Mouse (Mus musculus) CH12.LX (cell line): ENCODE measurements around the gene Wdr63. TPM values are rescaled to one million over a fixed set of nuclear protein-coding genes. Genes with fewer than 3 reads are reported as not detected.

Source experiments
- DNase-seq: peaks from one replicate; pipeline ENCODE4 v3.0.0-alpha.2; 2013; ENCODE audit errors: extremely low read depth
- H3K27ac ChIP-seq: 2 replicates; pipeline ENCODE4 v1.5.1; 2012; ENCODE audit warnings: low read depth, mild to moderate bottlenecking, control low read depth, moderate library complexity; ENCODE audit not compliant: insufficient read depth
- H3K27me3 ChIP-seq: replicated peaks from 2 replicates; pipeline ENCODE3; 2012; ENCODE audit warnings: inconsistent platforms
- H3K36me3 ChIP-seq, 2 experiments: replicated peaks in 1 of 2; 2 replicates each; pipeline versions ENCODE3 to v1.6.1; 2012; ENCODE audit warnings: inconsistent platforms in 1 of 2, low read length in 1 of 2, mild to moderate bottlenecking in 1 of 2, mixed read lengths in 1 of 2, moderate library complexity in 1 of 2; ENCODE audit not compliant: control insufficient read depth in 1 of 2, insufficient read depth in 1 of 2
- H3K4me1 ChIP-seq, 2 experiments: 2 replicates each; pipeline ENCODE4 v1.6.1; 2012; ENCODE audit warnings: inconsistent platforms in 1 of 2, moderate library complexity in 1 of 2; ENCODE audit not compliant: insufficient read depth in 2 of 2, control insufficient read depth in 1 of 2
- H3K4me2 ChIP-seq: 2 replicates; pipeline ENCODE4 v1.6.1; 2012; ENCODE audit warnings: low read depth, mild to moderate bottlenecking, control low read depth; ENCODE audit not compliant: poor library complexity, insufficient read depth, severe bottlenecking
- H3K4me3 ChIP-seq, 3 experiments: fragments of 150-350 bp in 1 of 3; sonication (generic) in 1 of 3; replicated peaks in 1 of 3; 2 replicates each; pipeline versions ENCODE3 to v1.5.1; 2011 to 2012; ENCODE audit warnings: low read depth in 2 of 3, low read length in 2 of 3, mild to moderate bottlenecking in 2 of 3, moderate library complexity in 2 of 3, control low read depth in 1 of 3, improper control_type of control experiment in 1 of 3, inconsistent platforms in 1 of 3, mixed read lengths in 1 of 3; ENCODE audit not compliant: poor library complexity in 1 of 3
- H3K79me2 ChIP-seq: replicated peaks from 2 replicates; pipeline ENCODE4 v1.6.1; 2012; ENCODE audit warnings: mild to moderate bottlenecking, moderate library complexity; ENCODE audit not compliant: control insufficient read depth, poor library complexity, insufficient read depth, severe bottlenecking; ENCODE audit errors: extremely low read depth
- H3K9ac ChIP-seq: 2 replicates; pipeline ENCODE4 v1.6.1; 2012; ENCODE audit warnings: low read depth, mild to moderate bottlenecking, control low read depth, moderate library complexity; ENCODE audit not compliant: insufficient read depth
- H3K9me3 ChIP-seq: replicated peaks from 2 replicates; pipeline ENCODE3; 2012; ENCODE audit warnings: low read length, inconsistent platforms, mixed read lengths
- BHLHE40 ChIP-seq: IDR thresholded peaks from 2 replicates; pipeline ENCODE4 v1.6.1; 2011; ENCODE audit warnings: mild to moderate bottlenecking, low read depth, low read length, improper control_type of control experiment
- CHD1 ChIP-seq: IDR thresholded peaks from 2 replicates; pipeline ENCODE4 v1.6.1; 2012; ENCODE audit warnings: low read depth, low read length, improper control_type of control experiment, inconsistent platforms
- CHD2 ChIP-seq: IDR thresholded peaks from 2 replicates; pipeline ENCODE4 v1.6.1; 2011; ENCODE audit warnings: low read length, improper control_type of control experiment
- CTCF ChIP-seq, 2 experiments: IDR thresholded peaks in 1 of 2; conservative IDR thresholded peaks in 1 of 2; 2 replicates each; pipeline ENCODE4 v1.5.1; 2011 to 2012; ENCODE audit warnings: low read depth in 2 of 2, low read length in 2 of 2, improper control_type of control experiment in 1 of 2, inconsistent platforms in 1 of 2, mild to moderate bottlenecking in 1 of 2, moderate library complexity in 1 of 2
- E2F4 ChIP-seq: IDR thresholded peaks from 2 replicates; pipeline ENCODE4 v1.6.1; 2011; ENCODE audit warnings: low read depth, low read length, improper control_type of control experiment; ENCODE audit not compliant: insufficient replicate concordance
- ELF1 ChIP-seq: IDR thresholded peaks from 2 replicates; pipeline ENCODE4 v1.6.1; 2014; ENCODE audit warnings: low read depth, mild to moderate bottlenecking, inconsistent platforms, low read length, improper control_type of control experiment
- EP300 ChIP-seq: IDR thresholded peaks from 2 replicates; pipeline ENCODE4 v1.6.1; 2011; ENCODE audit warnings: low read length, improper control_type of control experiment
- ETS1 ChIP-seq: conservative IDR thresholded peaks from 2 replicates; pipeline ENCODE4 v1.6.1; 2012; ENCODE audit warnings: low read depth, mild to moderate bottlenecking, inconsistent platforms, low read length, improper control_type of control experiment, moderate library complexity
- GABPA ChIP-seq: IDR thresholded peaks from 2 replicates; pipeline ENCODE4 v1.6.1; 2012; ENCODE audit warnings: low read depth, low read length, improper control_type of control experiment, inconsistent platforms; ENCODE audit not compliant: insufficient replicate concordance
- HCFC1 ChIP-seq: IDR thresholded peaks from 2 replicates; pipeline ENCODE4 v1.6.1; 2012; ENCODE audit warnings: low read depth, mild to moderate bottlenecking, inconsistent platforms, low read length, improper control_type of control experiment
- IRF4 ChIP-seq: IDR thresholded peaks from 2 replicates; pipeline ENCODE4 v1.6.1; 2014; ENCODE audit warnings: low read depth, mild to moderate bottlenecking, inconsistent platforms, low read length, improper control_type of control experiment
- JUN ChIP-seq: IDR thresholded peaks from 2 replicates; pipeline ENCODE4 v1.6.1; 2011; ENCODE audit warnings: low read depth, mild to moderate bottlenecking, low read length, improper control_type of control experiment, moderate library complexity; ENCODE audit not compliant: insufficient read depth
- JUND ChIP-seq: conservative IDR thresholded peaks from 2 replicates; pipeline ENCODE4 v1.6.1; 2011; ENCODE audit warnings: low read depth, low read length, improper control_type of control experiment
- KAT2A ChIP-seq: IDR thresholded peaks from 2 replicates; pipeline ENCODE4 v1.6.1; 2012; ENCODE audit warnings: low read length, improper control_type of control experiment, inconsistent platforms; ENCODE audit not compliant: insufficient replicate concordance
- MAFK ChIP-seq: IDR thresholded peaks from 2 replicates; pipeline ENCODE4 v1.6.1; 2011; ENCODE audit warnings: low read length, improper control_type of control experiment; ENCODE audit not compliant: insufficient replicate concordance
- MAX ChIP-seq: IDR thresholded peaks from 2 replicates; pipeline ENCODE4 v1.6.1; 2011; ENCODE audit warnings: low read length, improper control_type of control experiment
- MAZ ChIP-seq: IDR thresholded peaks from 2 replicates; pipeline ENCODE4 v1.6.1; 2012; ENCODE audit warnings: low read depth, mild to moderate bottlenecking, inconsistent platforms, low read length, improper control_type of control experiment, moderate library complexity
- MEF2A ChIP-seq: IDR thresholded peaks from 2 replicates; pipeline ENCODE4 v1.6.1; 2014; ENCODE audit warnings: low read depth, mild to moderate bottlenecking, inconsistent platforms, low read length, improper control_type of control experiment, borderline replicate concordance
- MXI1 ChIP-seq: IDR thresholded peaks from 2 replicates; pipeline ENCODE4 v1.6.1; 2011; ENCODE audit warnings: mild to moderate bottlenecking, low read depth, low read length, improper control_type of control experiment
- MYC ChIP-seq: IDR thresholded peaks from 2 replicates; pipeline ENCODE4 v1.6.1; 2011; ENCODE audit warnings: low read depth, mild to moderate bottlenecking, improper control_type of control experiment, low read length
- NELFE ChIP-seq: IDR thresholded peaks from 2 replicates; pipeline ENCODE4 v1.6.1; 2011; ENCODE audit warnings: low read depth, low read length, improper control_type of control experiment
- NRF1 ChIP-seq: IDR thresholded peaks from 2 replicates; pipeline ENCODE4 v1.6.1; 2014; ENCODE audit warnings: low read depth, mild to moderate bottlenecking, inconsistent platforms, low read length, improper control_type of control experiment, moderate library complexity
- PAX5 ChIP-seq: IDR thresholded peaks from 2 replicates; pipeline ENCODE4 v1.6.1; 2012; ENCODE audit warnings: low read length, inconsistent platforms, mixed read lengths
- POLR2A ChIP-seq: IDR thresholded peaks from 2 replicates; pipeline ENCODE4 v1.6.1; 2011; ENCODE audit warnings: low read depth, mild to moderate bottlenecking, improper control_type of control experiment, low read length
- POLR2AphosphoS2 ChIP-seq: IDR thresholded peaks from 2 replicates; pipeline ENCODE4 v1.6.1; 2011; ENCODE audit warnings: low read depth, low read length, improper control_type of control experiment
- RAD21 ChIP-seq: IDR thresholded peaks from 2 replicates; pipeline ENCODE4 v1.6.1; 2011; ENCODE audit warnings: low read depth, mild to moderate bottlenecking, low read length, improper control_type of control experiment, moderate library complexity
- RCOR1 ChIP-seq: conservative IDR thresholded peaks from 2 replicates; pipeline ENCODE4 v1.6.1; 2012; ENCODE audit warnings: low read depth, mild to moderate bottlenecking, inconsistent platforms, low read length, improper control_type of control experiment
- SIN3A ChIP-seq: IDR thresholded peaks from 2 replicates; pipeline ENCODE4 v1.6.1; 2012; ENCODE audit warnings: low read length, improper control_type of control experiment, inconsistent platforms
- SMC3 ChIP-seq: IDR thresholded peaks from 2 replicates; pipeline ENCODE4 v1.6.1; 2011; ENCODE audit warnings: low read depth, low read length, improper control_type of control experiment
- TBP ChIP-seq: conservative IDR thresholded peaks from 2 replicates; pipeline ENCODE4 v1.6.1; 2011; ENCODE audit warnings: low read depth, low read length, improper control_type of control experiment
- TCF12 ChIP-seq: IDR thresholded peaks from 2 replicates; pipeline ENCODE4 v1.6.1; 2014; ENCODE audit warnings: low read depth, mild to moderate bottlenecking, inconsistent platforms, low read length, improper control_type of control experiment
- UBTF ChIP-seq: IDR thresholded peaks from 2 replicates; pipeline ENCODE4 v1.6.1; 2012; ENCODE audit warnings: low read depth, mild to moderate bottlenecking, inconsistent platforms, low read length, improper control_type of control experiment, moderate library complexity
- USF1 ChIP-seq: IDR thresholded peaks from 2 replicates; pipeline ENCODE4 v1.6.1; 2014; ENCODE audit warnings: low read depth, mild to moderate bottlenecking, inconsistent platforms, low read length, improper control_type of control experiment
- USF2 ChIP-seq: conservative IDR thresholded peaks from 2 replicates; pipeline ENCODE4 v1.6.1; 2011; ENCODE audit warnings: low read depth, low read length, improper control_type of control experiment
- ZC3H11A ChIP-seq: IDR thresholded peaks from 2 replicates; pipeline ENCODE4 v1.6.1; 2012; ENCODE audit warnings: low read depth, mild to moderate bottlenecking, inconsistent platforms, low read length, improper control_type of control experiment
- ZKSCAN1 ChIP-seq: IDR thresholded peaks from 2 replicates; pipeline ENCODE4 v1.6.1; 2012; ENCODE audit warnings: low read depth, inconsistent platforms, low read length, improper control_type of control experiment, borderline replicate concordance
- ZMIZ1 ChIP-seq: IDR thresholded peaks from 2 replicates; pipeline ENCODE4 v1.6.1; 2012; ENCODE audit warnings: low read depth, mild to moderate bottlenecking, inconsistent platforms, low read length, improper control_type of control experiment
- ZNF384 ChIP-seq: IDR thresholded peaks from 2 replicates; pipeline ENCODE4 v1.6.1; 2012; ENCODE audit warnings: low read depth, low read length, improper control_type of control experiment, inconsistent platforms
- dilution Hi-C: fragments of 300-500 bp; cut with MboI; formaldehyde crosslinking; loops from 2 replicates; pipeline ENCODE4 v1.14.3; 2020; ENCODE audit warnings: low sequenced_read_pairs; ENCODE audit not compliant: extremely low pct_unique_long_range_greater_than_20kb, extremely low pct_ligation_motif_present
- in situ Hi-C: fragments of 300-500 bp; cut with MboI; formaldehyde crosslinking; loops from 3 replicates; pipeline ENCODE4 v1.14.3; 2019; ENCODE audit warnings: low sequenced_read_pairs, low pct_ligation_motif_present, low pct_unique_long_range_greater_than_20kb, mixed read lengths
- polyA plus RNA-seq: library from polyadenylated mRNA; unstranded; fragments of >175 nt; gene quantifications from 2 replicates; pipeline ENCODE4 v1.2.1, GENCODE M21; 2012; ENCODE audit warnings: low read depth; ENCODE audit not compliant: insufficient read length
- total RNA-seq, 2 experiments: library from RNA; depleted of rRNA; stranded (reverse); fragments of 300-350 nt in 1 of 2; fragments of >200 nt in 1 of 2; gene quantifications; 2 replicates each; pipeline ENCODE4 v1.2.3; 2012 to 2014

Gene Wdr63
- total and polyA plus RNA-seq, 3 experiments = not detected

DNA sequence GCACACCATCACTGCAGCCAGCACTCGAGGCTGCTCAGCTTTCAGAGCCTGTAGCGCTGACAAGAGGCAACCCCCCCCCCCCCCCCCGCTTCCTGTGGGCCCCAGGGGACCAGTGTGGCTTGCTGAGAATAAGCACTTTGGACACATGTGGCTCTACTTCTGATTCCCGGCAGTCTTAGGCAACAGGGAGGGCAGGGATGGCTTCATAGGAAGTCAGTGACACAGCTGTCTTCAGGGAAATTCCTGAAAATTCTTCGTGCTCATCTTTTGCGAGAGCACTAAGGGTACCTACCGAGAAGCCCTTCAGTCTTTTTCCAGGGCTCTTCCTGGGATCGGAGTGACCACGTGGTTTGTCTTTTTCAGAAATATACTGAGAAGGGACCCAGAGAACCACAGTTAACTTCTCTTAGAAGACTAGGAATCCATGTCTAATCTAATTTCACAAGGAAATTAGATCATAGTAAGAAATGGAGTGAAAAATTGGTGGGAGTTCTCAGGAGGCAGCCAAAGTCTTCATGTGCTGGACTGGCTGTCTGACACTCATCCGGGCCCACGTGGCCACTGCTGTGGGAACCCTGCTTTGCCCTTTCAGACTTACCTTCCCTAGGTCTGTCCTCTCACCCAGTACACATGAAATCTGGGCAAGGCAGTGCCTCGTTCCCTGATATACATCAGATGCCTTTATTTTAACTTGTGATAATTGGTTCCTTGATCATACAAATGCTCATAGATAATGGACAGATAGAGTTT, 46.1 kb upstream of the Wdr63 start:
- Histone ChIP-seq H3K36me3 (peaks cover 0 to 5% of the 10 kb centered on the region in 2 experiments), H3K79me2 (peaks cover 37% of the 10 kb centered on the region), H3K9me3 (no peaks in the 10 kb centered on the region), H3K27ac (peak overlapping the region; percentile 86), H3K4me3 (peak overlapping the region in 1 of 3 experiments; percentile 7), H3K9ac (peak overlapping the region; percentile 60), H3K27me3 (no peaks in the 10 kb centered on the region), H3K4me2 (peak overlapping the region; percentile 92), H3K4me1 (peaks cover 16 to 84% of the 10 kb centered on the region in 2 experiments)
- dilution Hi-C loops (no loop called here), in situ Hi-C loops (no loop called here)
- TF ChIP-seq TBP (no peak), ETS1 (peak; percentile 89), EP300 (peak; percentile 80), CTCF (conservative IDR thresholded peaks at IDR 0.05 in 1 of 2, IDR thresholded peaks at IDR 0.05 in 1 of 2; ENCODE audit: low read depth in 2 of 2, low read length in 2 of 2) (no peak; a peak in 1 of 4 replicates), UBTF (peak; percentile 68; the same call in 1 of the 2 replicates), ZC3H11A (no peak), BHLHE40 (peak; percentile 77), USF2 (peak; percentile 76), ZKSCAN1 (no peak), CHD1 (no peak; the same call in 1 of the 2 replicates), GABPA (no peak), SIN3A (peak; percentile 82), USF1 (peak; percentile 76), HCFC1 (peak; percentile 43; the same call in 1 of the 2 replicates), POLR2AphosphoS2 (peak; percentile 73; the same call in 1 of the 2 replicates), MXI1 (peak; percentile 99), CHD2 (peak; percentile 75), TCF12 (peak; percentile 94), IRF4 (peak; percentile 89), KAT2A (0 out of 2 replicates have a peak, but pooled peaks have one; percentile 62), MEF2A (peak; percentile 90), JUND (no peak), MYC (peak; percentile 100), NELFE (peak; percentile 60), ZMIZ1 (peak; percentile 78), MAX (peak; percentile 100), PAX5 (no peak), NRF1 (no peak), MAFK (peak; percentile 50; the same call in 1 of the 2 replicates), ZNF384 (0 out of 2 replicates have a peak, but pooled peaks have one; percentile 51), JUN (peak; percentile 13; the same call in 1 of the 2 replicates), RAD21 (no peak), SMC3 (no peak; the same call in none of the 2 replicates), RCOR1 (peak; percentile 75; the same call in 1 of the 2 replicates), MAZ (peak; percentile 97), POLR2A (peak; percentile 69), ELF1 (peak; percentile 60; the same call in 1 of the 2 replicates), E2F4 (no peak)
- DNase-seq = peak; percentile 94
